Mouse (Mus musculus) monocyte, adult 2 months (primary cell): Measurements from ENCODE around the gene Mfrp.

Experiments used
- DNase-seq, 2 experiments: peaks; one replicate each; pipeline ENCODE4 v3.0.0; 2022; ENCODE audit warnings: low spot score in 2 of 2, low read depth in 1 of 2

Mfrp gene

GRCm38 (mm10) chr9:44127351-44127801, 25.8 kb downstream of the Mfrp start:
- DNase-seq: no peak

GRCm38 (mm10) chr9:44129633-44130032, 28.1 kb downstream of the Mfrp start:
- no peak for DNase-seq

GRCm38 (mm10) chr9:44130034-44130433, 28.5 kb downstream of the Mfrp start:
- no peak for DNase-seq

DNA sequence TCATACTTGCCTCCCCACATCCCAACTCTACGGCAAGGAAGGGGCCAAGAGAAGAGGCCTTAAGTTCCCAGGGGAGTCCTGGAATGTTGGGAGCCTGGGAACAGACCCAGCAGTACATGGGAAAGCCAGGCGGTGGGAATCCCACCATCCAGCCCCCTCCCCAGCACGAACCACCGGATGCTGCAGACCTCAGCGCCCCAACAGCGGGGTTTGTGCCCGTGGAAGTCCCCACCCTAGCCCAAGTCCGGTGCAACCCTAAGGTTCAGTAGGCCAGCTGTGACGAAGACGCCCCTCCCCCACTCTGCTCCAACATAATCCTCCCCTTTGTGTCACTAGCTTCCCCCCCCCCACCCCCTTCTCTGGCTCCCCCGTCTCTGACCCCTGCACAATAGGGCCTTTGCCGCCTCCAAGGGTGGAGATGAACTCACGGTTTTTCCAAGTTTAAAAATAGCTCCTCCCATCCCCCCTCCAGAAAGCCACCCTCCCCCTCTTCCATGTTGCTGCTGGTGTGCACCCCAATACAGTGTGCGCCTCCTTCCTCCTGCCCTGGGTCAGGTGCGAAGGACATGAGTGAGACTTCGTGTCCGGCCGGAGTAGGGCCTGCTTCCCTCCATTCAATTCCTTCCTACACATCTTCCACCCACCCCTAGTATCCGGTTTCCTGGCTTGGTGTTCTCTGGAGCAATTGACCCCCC, 29.2 kb downstream of the Mfrp start:
- DNase-seq: no peak

DNA sequence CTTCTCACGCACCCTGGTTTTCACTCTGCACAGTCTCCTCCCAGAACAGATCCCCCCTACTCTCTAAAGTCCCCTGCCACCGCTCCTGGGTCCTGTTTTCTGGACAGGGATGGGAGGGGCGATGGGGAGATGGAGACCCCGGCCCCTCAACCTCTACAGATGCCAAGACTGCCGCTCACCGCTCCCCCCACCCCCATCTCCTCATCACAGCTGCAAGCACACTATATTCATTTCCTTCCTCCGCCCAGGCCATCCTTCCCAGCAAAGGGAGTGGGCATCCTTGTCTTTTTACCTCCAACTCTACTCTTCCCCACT, 29.7 kb downstream of the Mfrp start:
- no peak for DNase-seq

GRCm38 (mm10) chr9:44132200-44132599, 30.7 kb downstream of the Mfrp start:
- no peak for DNase-seq

- no peak for DNase-seq
Measured at GRCm38 (mm10) chr9:44133287-44133686, 31.8 kb downstream of the Mfrp start.

DNA sequence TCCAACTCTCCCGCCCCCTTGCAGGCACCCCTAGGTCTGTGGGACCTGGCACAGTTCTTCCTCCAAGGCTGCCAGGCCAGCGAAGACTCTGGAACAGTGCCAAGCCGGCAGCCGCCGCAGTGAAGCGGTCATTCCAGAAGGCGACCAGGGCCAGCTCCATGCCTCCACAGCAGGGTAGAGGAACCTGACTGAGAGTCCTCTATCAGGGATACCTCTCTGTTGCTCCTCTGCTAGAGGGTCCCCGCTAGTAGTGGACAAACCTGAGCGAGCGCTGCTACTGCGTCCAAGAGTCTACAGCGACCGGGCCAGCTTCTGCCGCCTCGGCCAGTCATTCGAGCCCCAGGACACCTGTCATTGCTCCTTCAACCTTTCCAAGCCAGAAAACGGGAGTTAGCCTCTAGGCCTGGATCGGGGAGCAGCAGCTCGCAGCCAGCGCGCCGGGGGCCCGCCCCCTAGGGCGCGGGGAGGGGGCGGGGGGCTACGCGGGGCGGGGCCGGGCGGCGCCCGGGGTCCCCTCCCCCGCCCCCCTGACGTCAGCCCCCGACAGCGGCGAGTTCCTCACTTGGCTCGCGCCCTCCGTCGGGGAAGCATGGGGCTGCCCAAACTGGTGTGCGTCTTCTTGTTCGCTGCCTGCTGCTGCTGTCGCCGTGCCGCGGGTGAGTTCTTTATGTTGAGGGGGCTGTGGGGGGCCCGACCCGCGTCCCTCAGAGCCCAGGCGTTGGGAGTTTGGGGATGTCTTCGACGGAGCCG, 32.7 kb downstream of the Mfrp start, which contains the start of gene Mcam:
TSS of gene Mcam (plus strand) at position 369 of the 750 bp plus-strand sequence.
- no peak for DNase-seq

- DNase-seq: no peak
Measured at GRCm38 (mm10) chr9:44134851-44135730, 33.6 kb downstream of the Mfrp start.

DNA sequence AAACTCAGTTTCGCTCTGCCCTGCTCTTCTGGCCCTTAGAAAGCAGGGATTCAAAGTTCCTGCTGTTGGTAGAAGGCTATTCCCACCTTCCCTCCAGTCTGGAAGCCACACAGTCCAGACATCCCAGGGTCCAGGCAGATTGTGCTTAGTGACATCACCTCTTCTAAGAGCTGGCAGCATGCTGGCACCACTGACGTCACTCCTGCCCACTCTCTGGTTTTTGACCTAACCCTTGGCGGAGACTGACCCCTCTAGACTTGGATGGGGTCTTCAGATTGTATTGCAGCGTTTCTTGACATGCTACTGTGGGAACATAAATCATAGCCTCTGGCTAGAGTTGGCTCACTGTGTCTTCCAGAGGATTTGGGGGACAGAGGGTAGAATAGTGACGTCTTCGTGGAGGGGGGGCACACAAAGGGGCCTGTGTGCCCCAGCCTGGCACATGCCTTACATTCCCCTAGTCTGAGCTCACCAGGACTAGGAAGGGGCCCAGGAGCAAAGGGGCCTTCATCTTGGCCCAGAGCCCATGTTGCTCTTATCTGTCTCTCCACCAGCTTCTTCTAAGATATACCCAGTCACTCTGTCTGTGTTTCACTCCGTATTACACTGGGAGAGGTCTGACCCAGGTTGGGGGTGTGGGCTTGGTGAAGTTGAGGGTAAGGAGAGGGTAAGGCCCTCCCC, 34.3 kb downstream of the Mfrp start:
- DNase-seq: no peak

DNA sequence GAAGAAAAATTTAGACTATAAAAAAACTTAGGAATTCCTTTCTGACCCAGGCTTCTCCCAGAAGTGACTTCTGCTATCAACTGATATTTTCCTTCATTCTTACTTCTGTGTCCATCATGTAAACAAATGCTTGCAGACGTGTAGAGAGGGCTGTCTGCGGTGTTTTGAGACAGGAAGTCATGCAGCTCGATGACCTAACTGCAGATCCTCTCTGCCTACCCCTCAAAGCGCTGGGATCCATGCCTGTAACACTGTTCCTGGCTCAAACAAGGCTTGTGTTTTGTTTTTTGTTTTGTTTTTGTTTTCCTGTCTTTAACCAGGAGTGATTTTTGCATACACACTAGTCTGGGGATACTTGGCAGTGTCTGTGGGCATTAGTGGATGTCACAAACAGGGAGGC, 36.3 kb downstream of the Mfrp start:
- no peak for DNase-seq

DNA sequence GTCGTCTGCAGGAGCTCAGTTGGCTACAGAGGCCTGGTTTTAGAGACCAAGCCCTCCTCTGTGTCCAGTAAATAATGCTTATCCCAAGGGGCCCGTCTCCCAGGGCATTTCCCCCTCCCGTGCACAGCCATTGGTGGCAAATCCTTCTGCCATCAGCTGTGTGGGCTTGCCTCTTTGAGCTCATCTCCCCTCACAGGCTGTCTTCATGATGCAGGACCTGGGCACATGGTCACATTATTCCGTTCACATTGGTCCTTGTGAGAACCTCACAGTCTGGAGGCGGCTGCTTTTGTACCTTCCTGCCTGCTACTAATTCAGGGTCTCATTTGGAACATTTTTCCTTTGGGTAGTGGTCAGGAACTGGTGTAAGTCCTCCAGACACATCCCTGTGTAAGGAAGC, 40.4 kb downstream of the Mfrp start:
- no peak for DNase-seq

DNA sequence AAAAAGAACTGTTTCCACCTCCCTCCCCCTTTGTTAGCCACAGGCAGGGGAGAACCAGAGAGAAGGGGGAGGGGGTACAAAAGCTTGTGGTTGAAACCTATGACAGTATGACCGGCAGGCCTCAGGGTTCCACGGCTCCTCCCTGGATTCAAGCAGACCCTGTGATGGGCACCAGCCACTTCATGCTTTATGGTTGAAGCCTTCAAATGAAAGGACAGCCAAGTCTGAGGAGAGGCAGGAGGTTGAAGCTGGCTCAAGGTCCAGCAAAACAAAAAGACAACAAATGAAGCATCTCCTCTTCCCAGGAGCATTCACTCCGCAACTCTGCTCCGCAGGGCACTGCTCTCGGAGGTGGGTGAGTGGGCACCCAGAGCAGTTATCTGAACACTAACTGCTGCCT, 41.9 kb downstream of the Mfrp start:
- DNase-seq: no peak

DNA sequence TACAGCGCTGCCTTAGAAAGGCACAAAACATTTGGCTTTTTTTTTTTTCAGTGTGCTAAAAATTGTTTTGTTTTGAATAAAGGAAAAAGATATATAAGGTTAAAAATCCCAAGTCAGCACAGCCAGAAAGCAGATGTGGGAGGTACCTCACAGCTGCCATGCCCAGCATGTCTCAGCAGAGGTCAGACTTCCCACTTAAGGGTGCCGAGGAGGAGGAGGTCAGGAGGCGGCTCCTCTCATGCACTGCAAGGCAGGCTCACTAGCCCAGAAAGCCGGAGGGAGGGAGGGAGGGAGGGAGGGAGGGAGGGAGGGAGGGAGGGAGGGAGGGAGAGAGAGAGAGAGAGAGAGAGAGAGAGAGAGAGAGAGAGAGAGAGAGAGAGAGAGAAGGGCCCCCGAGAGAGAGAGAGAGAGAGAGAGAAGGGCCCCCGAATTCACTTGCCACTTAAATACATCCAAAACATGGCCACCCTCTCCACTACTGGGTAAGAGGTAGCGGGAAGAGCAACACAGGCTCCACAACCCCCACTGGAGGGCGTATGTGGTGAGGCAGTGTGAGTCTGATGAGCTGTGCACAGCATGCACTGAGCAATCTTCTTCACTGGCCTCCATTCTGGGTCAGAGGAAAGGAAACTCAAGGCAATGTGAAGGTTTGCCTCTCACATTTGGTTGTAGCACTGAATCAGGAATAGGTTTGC, 42.6 kb downstream of the Mfrp start:
- DNase-seq: no peak

- DNase-seq: no peak
Measured at GRCm38 (mm10) chr9:44144718-44145060, 43.2 kb downstream of the Mfrp start.

DNA sequence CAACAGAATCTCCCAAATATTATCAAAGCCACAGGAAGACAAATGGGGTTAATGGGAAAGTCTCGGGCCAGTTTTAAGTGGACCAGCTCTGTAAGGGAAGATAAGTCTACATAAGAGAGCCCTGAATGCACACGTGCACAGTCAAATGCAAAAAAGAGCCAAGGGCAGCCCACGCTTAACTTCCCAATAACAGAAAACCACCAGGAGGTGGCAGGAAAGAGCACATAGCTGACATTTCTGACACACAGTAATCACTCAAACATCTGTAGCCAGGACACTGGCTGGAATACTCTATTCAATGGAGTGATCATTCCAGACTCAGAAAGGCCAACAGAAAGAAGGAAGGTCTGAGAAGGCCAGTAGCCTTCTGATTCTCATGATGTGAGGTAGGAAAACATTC, 45.8 kb downstream of the Mfrp start:
- no peak for DNase-seq
